Mouse (Mus musculus): ENCODE results near the gene Gm8265. TPM values are rescaled to one million over a fixed set of nuclear protein-coding genes. Genes with fewer than 3 reads are reported as not detected.
"Not testable (repeated sequence)": the region's sequence is repeated elsewhere in the genome, so short reads cannot be mapped to it uniquely, and the experiment has no call there.

Gm8265 gene
- not detected in 2 replicates for polyA plus RNA-seq (2012; rRNA removed)

DNA sequence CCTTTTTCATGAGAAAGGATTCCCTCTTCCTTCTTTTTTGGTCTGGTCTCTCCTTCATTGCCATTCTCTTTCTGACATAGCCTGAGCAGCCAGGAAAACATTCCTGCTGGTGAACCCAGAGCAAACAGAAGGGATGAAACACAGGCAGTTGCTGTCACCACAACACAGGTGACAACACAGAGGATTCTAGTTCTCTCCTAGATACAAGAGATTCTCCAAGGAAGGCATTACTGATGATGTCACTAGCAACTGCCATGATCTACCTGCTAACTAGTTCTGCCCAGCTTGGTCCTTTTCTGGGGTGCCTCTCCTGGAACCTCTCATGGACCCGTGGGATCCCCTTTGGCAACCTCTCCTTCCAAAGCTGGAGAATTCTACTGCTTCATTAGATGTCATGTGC is at the start of gene Gm8265:
Gene Gm8265, minus strand, starts transcription at position 101 of the 400 bp plus-strand sequence.
- not testable (repeated sequence) for DNase-seq (ENCODE audit: low read depth)

Other genes starting within 250 kb of the Gm8265 start
- gene Gm3500, start 244.0 kb downstream of the Gm8265 start, polyA plus RNA-seq (2012; rRNA removed): 2.5 and 2.8 TPM in 2 replicates
- gene Gm3194, start 177.6 kb downstream of the Gm8265 start, polyA plus RNA-seq (2012; rRNA removed): 4.7 and 4.8 TPM in 2 replicates
- gene Gm8246, start 155.2 kb downstream of the Gm8265 start, polyA plus RNA-seq (2012; rRNA removed): not detected in 2 replicates
- not detected in 2 replicates for gene Gm3187, start 148.8 kb downstream of the Gm8265 start, polyA plus RNA-seq (2012; rRNA removed)
- gene Gm3488, start 131.4 kb downstream of the Gm8265 start, polyA plus RNA-seq (2012; rRNA removed): 10.7 and 12.0 TPM in 2 replicates
- gene Gm3532, start 94.5 kb downstream of the Gm8265 start, polyA plus RNA-seq (2012; rRNA removed): 0.11 and 0.19 TPM in 2 replicates
- gene Gm9603, start 54.4 kb upstream of the Gm8265 start, polyA plus RNA-seq (2012; rRNA removed): not detected in 2 replicates
- 1.2 and 2.6 TPM in 2 replicates for gene Gm3373, start 108.5 kb upstream of the Gm8265 start, polyA plus RNA-seq (2012; rRNA removed)
- gene Gm3383, start 175.0 kb upstream of the Gm8265 start, polyA plus RNA-seq (2012; rRNA removed): 5.9 and 6.6 TPM in 2 replicates
- not detected in 2 replicates for gene Gm3424, start 197.3 kb upstream of the Gm8265 start, polyA plus RNA-seq (2012; rRNA removed)
- 0.74 and 1.2 TPM in 2 replicates for gene Gm8237, start 247.4 kb upstream of the Gm8265 start, polyA plus RNA-seq (2012; rRNA removed)